Mouse (Mus musculus): ENCODE measurements around the gene Rrp8.

The Rrp8 gene

DNA sequence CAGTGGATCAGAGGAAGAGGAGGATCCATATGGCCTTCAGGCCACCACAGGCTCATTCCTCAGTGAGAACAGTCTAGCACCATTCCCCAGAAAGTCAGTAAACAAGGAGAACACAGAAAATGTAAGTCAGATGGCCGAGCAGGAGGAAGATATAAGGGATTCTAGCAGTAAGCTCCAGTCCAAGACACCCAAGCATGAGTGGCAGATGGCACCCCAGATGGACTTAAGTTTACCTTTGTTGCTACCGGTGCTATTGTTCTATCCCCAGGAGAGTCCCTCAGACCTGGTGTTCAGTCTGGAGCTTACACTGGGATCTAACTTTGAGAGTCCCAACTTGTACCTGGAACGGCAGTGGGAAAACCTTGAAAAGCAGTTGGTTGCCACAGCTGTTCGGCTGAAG lies 33.4 kb downstream of the Rrp8 start:
- no peak for DNase-seq (ENCODE audit: low spot score in 2 of 2)

DNA sequence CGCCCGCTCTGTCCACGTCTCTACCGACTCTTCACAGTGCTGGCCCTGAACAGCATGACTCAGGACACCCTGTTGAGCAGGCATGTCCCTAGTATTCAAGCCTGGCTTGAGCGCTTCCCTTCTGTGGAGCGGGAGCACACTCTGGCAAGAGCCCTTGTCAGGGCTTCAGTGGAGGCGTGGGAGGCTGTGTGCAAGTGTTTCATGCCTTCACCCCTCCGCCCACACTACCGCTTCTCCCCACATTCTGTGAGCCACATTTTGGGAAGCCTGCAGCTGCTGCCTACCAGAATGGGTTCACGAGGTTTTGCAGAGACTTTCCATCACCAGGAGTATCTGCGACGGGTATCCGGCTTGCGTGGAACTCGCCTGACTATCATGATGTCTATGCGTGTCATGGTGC lies 34.0 kb downstream of the Rrp8 start:
- no peak for DNase-seq (ENCODE audit: low spot score in 2 of 2)

DNA sequence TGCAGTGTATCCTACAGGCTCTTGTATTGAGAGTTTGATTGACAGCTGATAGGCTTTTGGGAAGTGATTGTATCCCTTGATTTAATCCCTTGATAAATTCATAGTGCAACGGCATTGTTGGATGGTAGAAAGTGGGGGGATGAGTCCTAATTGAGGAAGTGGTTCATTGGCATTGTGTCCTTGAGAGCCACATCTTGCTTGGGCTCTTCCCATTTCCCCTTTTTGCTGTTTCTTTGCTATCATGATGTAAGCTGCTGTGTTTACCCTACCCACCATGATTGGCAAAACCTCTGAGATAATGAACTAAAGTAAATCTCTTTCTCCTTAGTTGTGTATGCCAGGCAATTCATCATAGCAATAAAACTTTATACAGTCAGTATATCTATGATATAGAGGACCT lies 46.3 kb downstream of the Rrp8 start:
- DNase-seq (ENCODE audit: low spot score in 2 of 2): no peak

DNA sequence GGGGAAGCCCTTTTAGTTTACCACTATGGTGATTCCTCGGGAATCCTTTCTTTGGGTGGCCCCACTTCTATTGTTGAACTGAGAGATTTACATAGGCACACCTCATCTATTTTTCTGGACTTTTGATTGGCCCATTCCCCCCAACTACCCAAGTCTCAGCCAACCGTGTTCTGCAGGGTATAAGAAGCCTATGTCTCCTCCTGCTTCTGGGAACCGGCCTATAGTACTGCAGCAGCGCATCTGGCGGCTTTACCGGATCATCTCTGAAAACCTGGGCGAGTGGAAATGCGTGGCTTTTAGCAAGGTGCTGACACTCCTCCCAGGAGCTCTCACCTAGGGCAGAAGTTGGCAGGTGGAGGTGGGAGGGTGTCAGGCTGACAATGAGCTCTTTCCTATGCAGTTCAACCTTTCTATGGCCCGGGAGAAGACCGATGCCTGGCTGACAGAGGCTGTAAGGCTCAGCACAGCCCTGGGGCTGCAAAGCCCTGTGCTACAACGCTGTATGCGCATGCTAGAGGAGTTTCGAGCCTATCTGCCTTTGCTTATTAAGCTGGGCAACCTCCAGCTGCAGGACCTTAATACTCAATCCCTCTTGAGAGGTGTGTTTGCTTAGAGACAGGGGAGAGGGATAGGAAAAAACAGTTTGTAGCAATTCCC lies 51.5 kb downstream of the Rrp8 start:
- no peak for DNase-seq (ENCODE audit: low spot score in 2 of 2)

Data from frontal cortex, postnatal 14 days (tissue).